Mouse (Mus musculus) bone marrow macrophage, adult 2 months (primary cell): ENCODE measurements around the gene Rtn4ip1.

ENCODE experiments used
- CTCF ChIP-seq: IDR thresholded peaks from 2 replicates; pipeline ENCODE4 v1.5.1; 2012; ENCODE audit warnings: low read depth, mild to moderate bottlenecking, low read length, moderate library complexity
- POLR2A ChIP-seq: IDR thresholded peaks from 2 replicates; pipeline ENCODE4 v1.6.1; 2012; ENCODE audit warnings: mild to moderate bottlenecking, low read depth, low read length, borderline replicate concordance

DNA sequence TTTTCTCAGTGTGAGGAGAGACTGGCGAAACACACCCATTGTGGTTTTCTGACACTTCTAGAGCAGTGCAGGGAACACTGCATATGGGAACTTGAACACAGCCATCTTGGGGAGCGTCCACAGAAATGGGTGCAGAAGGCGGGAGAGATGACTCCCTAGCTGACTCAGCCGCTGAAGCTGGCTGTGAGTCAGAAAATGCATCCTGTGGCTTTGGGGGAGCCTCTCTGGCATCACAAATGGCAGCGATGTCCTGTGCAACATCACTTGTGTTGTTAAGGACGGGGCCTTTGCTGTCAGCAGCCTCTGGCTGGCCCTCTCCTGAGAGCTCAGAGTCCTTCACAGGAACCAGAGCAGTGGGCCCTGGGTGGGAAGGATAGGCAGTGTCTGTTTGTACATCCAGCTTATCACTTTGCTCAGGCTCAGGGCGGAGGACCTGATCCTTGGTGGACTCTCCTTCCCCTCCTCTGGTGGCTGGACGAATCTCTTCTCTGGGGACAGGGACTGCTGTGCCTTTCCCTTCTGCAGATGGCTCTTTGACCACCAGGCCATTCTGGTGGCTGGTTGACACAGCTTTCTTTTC is 97.0 kb downstream of the Rtn4ip1 start:
- no peak for TF ChIP-seq POLR2A
- no peak for TF ChIP-seq CTCF
